Mouse (Mus musculus): ENCODE results near the gene Boc. TPM values are rescaled to one million over a fixed set of nuclear protein-coding genes. Genes with fewer than 3 reads are reported as not detected.

Boc gene
- polyA plus RNA-seq, 1 experiment: 1.3 TPM

- Histone ChIP-seq H3K27me3 (ENCODE audit: control insufficient read depth, insufficient read depth, low read length, poor library complexity, severe bottlenecking) (no peaks in the 10 kb centered on the region), H3K4me1 (ENCODE audit: control insufficient read depth, insufficient read depth, low read length) (no peaks in the 10 kb centered on the region), H3K9me3 (replicated peaks; ENCODE audit: control insufficient read depth, insufficient read depth, low read length, poor library complexity, severe bottlenecking) (no peaks in the 10 kb centered on the region), H3K4me3 (ENCODE audit: low read depth, low read length) (no peak overlapping the region), H3K9ac (ENCODE audit: low read depth, poor library complexity, severe bottlenecking) (no peak overlapping the region), H3K36me3 (ENCODE audit: control insufficient read depth, insufficient read depth, low read length, poor library complexity, severe bottlenecking) (no peaks in the 10 kb centered on the region), H3K27ac (ENCODE audit: insufficient read depth, low read length) (no peak overlapping the region)
- TF ChIP-seq CTCF (IDR thresholded peaks at IDR 0.05; ENCODE audit: low read depth, low read length) (no peak), EP300 (IDR thresholded peaks at IDR 0.05; ENCODE audit: insufficient read depth, low read depth, low read length) (no peak), POLR2A (IDR thresholded peaks at IDR 0.05; ENCODE audit: insufficient read depth, low read length) (no peak)
Observed at GRCm38 (mm10) chr16:44545153-44545552, 13.5 kb downstream of the Boc start.

GRCm38 (mm10) chr16:44543098-44543497 lies 15.6 kb downstream of the Boc start:
- H3K9me3 ChIP-seq (replicated peaks; ENCODE audit: control insufficient read depth, insufficient read depth, low read length, poor library complexity, severe bottlenecking): no peaks in the 10 kb centered on the region
- H3K27ac ChIP-seq (ENCODE audit: insufficient read depth, low read length): no peak overlapping the region
- H3K4me3 ChIP-seq (ENCODE audit: low read depth, low read length): no peak overlapping the region
- H3K4me1 ChIP-seq (ENCODE audit: control insufficient read depth, insufficient read depth, low read length): no peaks in the 10 kb centered on the region
- no peak overlapping the region for H3K9ac ChIP-seq (ENCODE audit: low read depth, poor library complexity, severe bottlenecking)
- TF ChIP-seq EP300 (IDR thresholded peaks at IDR 0.05; ENCODE audit: insufficient read depth, low read depth, low read length): no peak
- TF ChIP-seq CTCF (IDR thresholded peaks at IDR 0.05; ENCODE audit: low read depth, low read length): no peak
- TF ChIP-seq POLR2A (IDR thresholded peaks at IDR 0.05; ENCODE audit: insufficient read depth, low read length): no peak
- no peaks in the 10 kb centered on the region for H3K27me3 ChIP-seq (ENCODE audit: control insufficient read depth, insufficient read depth, low read length, poor library complexity, severe bottlenecking)
- H3K36me3 ChIP-seq (ENCODE audit: control insufficient read depth, insufficient read depth, low read length, poor library complexity, severe bottlenecking): no peaks in the 10 kb centered on the region

- Histone ChIP-seq H3K9ac (ENCODE audit: low read depth, poor library complexity, severe bottlenecking) (no peak overlapping the region), H3K36me3 (ENCODE audit: control insufficient read depth, insufficient read depth, low read length, poor library complexity, severe bottlenecking) (no peaks in the 10 kb centered on the region), H3K27ac (ENCODE audit: insufficient read depth, low read length) (no peak overlapping the region), H3K27me3 (ENCODE audit: control insufficient read depth, insufficient read depth, low read length, poor library complexity, severe bottlenecking) (no peaks in the 10 kb centered on the region), H3K4me1 (ENCODE audit: control insufficient read depth, insufficient read depth, low read length) (no peaks in the 10 kb centered on the region), H3K9me3 (replicated peaks; ENCODE audit: control insufficient read depth, insufficient read depth, low read length, poor library complexity, severe bottlenecking) (no peaks in the 10 kb centered on the region), H3K4me3 (ENCODE audit: low read depth, low read length) (no peak overlapping the region)
- TF ChIP-seq POLR2A (IDR thresholded peaks at IDR 0.05; ENCODE audit: insufficient read depth, low read length): no peak
- no peak for TF ChIP-seq EP300 (IDR thresholded peaks at IDR 0.05; ENCODE audit: insufficient read depth, low read depth, low read length)
- no peak for TF ChIP-seq CTCF (IDR thresholded peaks at IDR 0.05; ENCODE audit: low read depth, low read length)
Observed at GRCm38 (mm10) chr16:44542029-44542690, 16.5 kb downstream of the Boc start.

GRCm38 (mm10) chr16:44539611-44540010 lies 19.1 kb downstream of the Boc start:
- no peak overlapping the region for H3K4me3 ChIP-seq (ENCODE audit: low read depth, low read length)
- no peaks in the 10 kb centered on the region for H3K36me3 ChIP-seq (ENCODE audit: control insufficient read depth, insufficient read depth, low read length, poor library complexity, severe bottlenecking)
- no peak overlapping the region for H3K9ac ChIP-seq (ENCODE audit: low read depth, poor library complexity, severe bottlenecking)
- H3K27ac ChIP-seq (ENCODE audit: insufficient read depth, low read length): no peak overlapping the region
- no peaks in the 10 kb centered on the region for H3K9me3 ChIP-seq (replicated peaks; ENCODE audit: control insufficient read depth, insufficient read depth, low read length, poor library complexity, severe bottlenecking)
- H3K4me1 ChIP-seq (ENCODE audit: control insufficient read depth, insufficient read depth, low read length): no peaks in the 10 kb centered on the region
- no peaks in the 10 kb centered on the region for H3K27me3 ChIP-seq (ENCODE audit: control insufficient read depth, insufficient read depth, low read length, poor library complexity, severe bottlenecking)
- TF ChIP-seq EP300 (IDR thresholded peaks at IDR 0.05; ENCODE audit: insufficient read depth, low read depth, low read length) (no peak), POLR2A (IDR thresholded peaks at IDR 0.05; ENCODE audit: insufficient read depth, low read length) (no peak), CTCF (IDR thresholded peaks at IDR 0.05; ENCODE audit: low read depth, low read length) (no peak)

- H3K4me1 ChIP-seq (ENCODE audit: control insufficient read depth, insufficient read depth, low read length): no peaks in the 10 kb centered on the region
- H3K9me3 ChIP-seq (replicated peaks; ENCODE audit: control insufficient read depth, insufficient read depth, low read length, poor library complexity, severe bottlenecking): no peaks in the 10 kb centered on the region
- TF ChIP-seq CTCF (IDR thresholded peaks at IDR 0.05; ENCODE audit: low read depth, low read length) (no peak), POLR2A (IDR thresholded peaks at IDR 0.05; ENCODE audit: insufficient read depth, low read length) (no peak), EP300 (IDR thresholded peaks at IDR 0.05; ENCODE audit: insufficient read depth, low read depth, low read length) (no peak)
- no peaks in the 10 kb centered on the region for H3K27me3 ChIP-seq (ENCODE audit: control insufficient read depth, insufficient read depth, low read length, poor library complexity, severe bottlenecking)
- H3K36me3 ChIP-seq (ENCODE audit: control insufficient read depth, insufficient read depth, low read length, poor library complexity, severe bottlenecking): no peaks in the 10 kb centered on the region
- H3K27ac ChIP-seq (ENCODE audit: insufficient read depth, low read length): no peak overlapping the region
- no peak overlapping the region for H3K9ac ChIP-seq (ENCODE audit: low read depth, poor library complexity, severe bottlenecking)
- H3K4me3 ChIP-seq (ENCODE audit: low read depth, low read length): no peak overlapping the region
Observed at GRCm38 (mm10) chr16:44538401-44539395, 20.0 kb downstream of the Boc start.

Data from ES-Bruce4 (cell line).